Mouse (Mus musculus): ENCODE measurements around the gene Dhrs11.

DNA sequence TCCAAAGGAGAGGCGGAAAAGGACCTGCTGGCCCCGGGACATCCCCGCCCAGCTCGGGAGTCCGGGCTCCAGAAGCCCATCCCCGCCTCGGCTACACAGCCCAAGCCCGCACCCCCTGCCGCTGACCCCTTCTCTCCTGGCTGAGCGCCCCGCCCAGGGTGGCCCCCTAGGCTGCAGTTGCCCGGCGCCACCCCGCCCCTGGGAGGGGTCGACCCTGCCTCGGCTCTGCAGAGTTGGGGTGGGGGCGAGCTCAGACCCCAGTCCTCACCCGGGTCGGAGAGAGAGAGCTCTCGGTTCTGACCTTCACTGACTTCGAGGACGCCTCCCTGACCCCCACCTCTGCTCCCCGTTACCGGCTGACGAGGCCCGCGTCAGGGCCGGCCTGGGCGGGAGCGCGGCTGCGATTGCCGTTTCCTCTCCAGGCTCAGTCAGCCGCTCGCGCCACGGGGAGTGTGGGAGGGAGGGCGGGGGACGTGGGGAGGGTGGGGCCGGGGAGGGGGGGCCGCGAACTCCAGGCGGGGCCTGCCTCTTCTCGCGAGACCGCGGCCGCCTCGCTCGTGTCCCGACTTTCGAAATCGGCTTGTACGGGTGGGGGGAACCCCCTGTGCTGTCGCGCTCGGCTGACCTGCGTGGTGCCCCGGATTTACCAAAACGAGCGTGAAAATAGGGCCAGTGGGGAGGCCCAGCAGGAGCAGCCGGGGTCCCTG is 41.7 kb upstream of the Dhrs11 start, which contains the start of gene Ggnbp2:
- TF ChIP-seq CTCF (IDR thresholded peaks at IDR 0.05; ENCODE audit: borderline replicate concordance, extremely low read depth, insufficient read depth, insufficient read length) (no peak), POLR2A (IDR thresholded peaks at IDR 0.05; ENCODE audit: borderline replicate concordance, extremely low read depth, insufficient read depth, insufficient read length, poor library complexity, severe bottlenecking) (peak; percentile 64)
